Mouse (Mus musculus): ENCODE measurements at regions not wholly inside any gene's neighbourhood (a gene's known extent, or its start where the extent isn't known, plus 50 kb on each side); places are given as distances from the start of the nearest gene placed in this dataset.

- no peaks in the 10 kb centered on the region for H3K27me3 ChIP-seq (ENCODE audit: insufficient read depth, low read length)
- no peak overlapping the region for H3K4me2 ChIP-seq (replicated peaks; ENCODE audit: low read depth, low read length)
- no peaks in the 10 kb centered on the region for H3K36me3 ChIP-seq (ENCODE audit: insufficient read depth, low read length)
- H3K27ac ChIP-seq (ENCODE audit: low read length): no peak overlapping the region
- H3K4me3 ChIP-seq (ENCODE audit: low read length): no peak overlapping the region
- H3K9me3 ChIP-seq (ENCODE audit: low read length): no peaks in the 10 kb centered on the region
- ATAC-seq (ENCODE audit: low FRiP score, low TSS enrichment): no peak
- H3K4me1 ChIP-seq (ENCODE audit: insufficient read depth, low read length): no peaks in the 10 kb centered on the region
- 84% methylated on average over 3 of the region's 3 CpGs for WGBS
- H3K9ac ChIP-seq (replicated peaks; ENCODE audit: low read length): no peak overlapping the region
These were observed 431.9 kb upstream of the Zmiz1 start for GRCm38 (mm10) chr14:25027076-25027475.

- 81% methylated on average over 1 of the region's 1 CpGs for WGBS
- no peak for ATAC-seq (ENCODE audit: low FRiP score, low TSS enrichment)
- H3K9me3 ChIP-seq (ENCODE audit: low read length): no peaks in the 10 kb centered on the region
- H3K27ac ChIP-seq (ENCODE audit: low read length): no peak overlapping the region
- H3K4me2 ChIP-seq (replicated peaks; ENCODE audit: low read depth, low read length): no peak overlapping the region
- H3K4me3 ChIP-seq (ENCODE audit: low read length): no peak overlapping the region
- no peaks in the 10 kb centered on the region for H3K4me1 ChIP-seq (ENCODE audit: insufficient read depth, low read length)
- H3K27me3 ChIP-seq (ENCODE audit: insufficient read depth, low read length): no peaks in the 10 kb centered on the region
- no peaks in the 10 kb centered on the region for H3K36me3 ChIP-seq (ENCODE audit: insufficient read depth, low read length)
- no peak overlapping the region for H3K9ac ChIP-seq (replicated peaks; ENCODE audit: low read length)
These were observed 431.1 kb upstream of the Zmiz1 start for GRCm38 (mm10) chr14:25027842-25028241.

GRCm38 (mm10) chr14:25030881-25031280 is 428.1 kb upstream of the Zmiz1 start:
- no peak overlapping the region for H3K4me2 ChIP-seq (replicated peaks; ENCODE audit: low read depth, low read length)
- no peak for ATAC-seq (ENCODE audit: low FRiP score, low TSS enrichment)
- no peak overlapping the region for H3K4me3 ChIP-seq (ENCODE audit: low read length)
- H3K9ac ChIP-seq (replicated peaks; ENCODE audit: low read length): no peak overlapping the region
- H3K9me3 ChIP-seq (ENCODE audit: low read length): no peaks in the 10 kb centered on the region
- no peaks in the 10 kb centered on the region for H3K27me3 ChIP-seq (ENCODE audit: insufficient read depth, low read length)
- WGBS: 69% methylated on average over 6 of the region's 6 CpGs
- H3K4me1 ChIP-seq (ENCODE audit: insufficient read depth, low read length): no peaks in the 10 kb centered on the region
- no peak overlapping the region for H3K27ac ChIP-seq (ENCODE audit: low read length)
- no peaks in the 10 kb centered on the region for H3K36me3 ChIP-seq (ENCODE audit: insufficient read depth, low read length)

- ATAC-seq (ENCODE audit: low FRiP score, low TSS enrichment): no peak
- H3K4me3 ChIP-seq (ENCODE audit: low read length): no peak overlapping the region
- H3K27ac ChIP-seq (ENCODE audit: low read length): no peak overlapping the region
- H3K27me3 ChIP-seq (ENCODE audit: insufficient read depth, low read length): no peaks in the 10 kb centered on the region
- no peaks in the 10 kb centered on the region for H3K9me3 ChIP-seq (ENCODE audit: low read length)
- H3K4me1 ChIP-seq (ENCODE audit: insufficient read depth, low read length): no peaks in the 10 kb centered on the region
- no peak overlapping the region for H3K9ac ChIP-seq (replicated peaks; ENCODE audit: low read length)
- H3K4me2 ChIP-seq (replicated peaks; ENCODE audit: low read depth, low read length): no peak overlapping the region
- WGBS: 52% methylated on average over 12 of the region's 12 CpGs
- no peaks in the 10 kb centered on the region for H3K36me3 ChIP-seq (ENCODE audit: insufficient read depth, low read length)
These were observed 427.0 kb upstream of the Zmiz1 start for GRCm38 (mm10) chr14:25031756-25032680.

GRCm38 (mm10) chr14:25032899-25033298 is 426.1 kb upstream of the Zmiz1 start:
- no peak for ATAC-seq (ENCODE audit: low FRiP score, low TSS enrichment)
- Histone ChIP-seq H3K4me2 (replicated peaks; ENCODE audit: low read depth, low read length) (no peak overlapping the region), H3K4me1 (ENCODE audit: insufficient read depth, low read length) (no peaks in the 10 kb centered on the region), H3K27ac (ENCODE audit: low read length) (no peak overlapping the region), H3K4me3 (ENCODE audit: low read length) (no peak overlapping the region), H3K27me3 (ENCODE audit: insufficient read depth, low read length) (no peaks in the 10 kb centered on the region), H3K9me3 (ENCODE audit: low read length) (no peaks in the 10 kb centered on the region), H3K36me3 (ENCODE audit: insufficient read depth, low read length) (no peaks in the 10 kb centered on the region), H3K9ac (replicated peaks; ENCODE audit: low read length) (no peak overlapping the region)
- WGBS: 92% methylated on average over 2 of the region's 2 CpGs

GRCm38 (mm10) chr14:25042265-25042664 is 416.7 kb upstream of the Zmiz1 start:
- WGBS: 11% methylated on average over 5 of the region's 5 CpGs
- peak; percentile 40 for ATAC-seq (ENCODE audit: low FRiP score, low TSS enrichment)
- Histone ChIP-seq H3K9ac (replicated peaks; ENCODE audit: low read length) (0 out of 2 replicates have a peak overlapping the region, but pooled peaks have one; percentile 12), H3K27ac (ENCODE audit: low read length) (peak overlapping the region; percentile 79), H3K36me3 (ENCODE audit: insufficient read depth, low read length) (no peaks in the 10 kb centered on the region), H3K4me2 (replicated peaks; ENCODE audit: low read depth, low read length) (no peak overlapping the region), H3K4me3 (ENCODE audit: low read length) (no peak overlapping the region), H3K9me3 (ENCODE audit: low read length) (no peaks in the 10 kb centered on the region), H3K27me3 (ENCODE audit: insufficient read depth, low read length) (no peaks in the 10 kb centered on the region), H3K4me1 (ENCODE audit: insufficient read depth, low read length) (peaks cover 37% of the 10 kb centered on the region)

GRCm38 (mm10) chr14:25044106-25044505 is 414.9 kb upstream of the Zmiz1 start:
- no peak overlapping the region for H3K4me3 ChIP-seq (ENCODE audit: low read length)
- 85% methylated on average over 13 of the region's 13 CpGs for WGBS
- H3K9me3 ChIP-seq (ENCODE audit: low read length): no peaks in the 10 kb centered on the region
- no peaks in the 10 kb centered on the region for H3K36me3 ChIP-seq (ENCODE audit: insufficient read depth, low read length)
- H3K4me2 ChIP-seq (replicated peaks; ENCODE audit: low read depth, low read length): no peak overlapping the region
- H3K9ac ChIP-seq (replicated peaks; ENCODE audit: low read length): no peak overlapping the region
- ATAC-seq (ENCODE audit: low FRiP score, low TSS enrichment): no peak
- H3K27ac ChIP-seq (ENCODE audit: low read length): peak overlapping the region; percentile 0; the same call in 1 of the 2 replicates
- peaks cover 37% of the 10 kb centered on the region for H3K4me1 ChIP-seq (ENCODE audit: insufficient read depth, low read length)
- no peaks in the 10 kb centered on the region for H3K27me3 ChIP-seq (ENCODE audit: insufficient read depth, low read length)

GRCm38 (mm10) chr14:25044867-25045266 is 414.1 kb upstream of the Zmiz1 start:
- peak; percentile 66; the same call in 1 of the 2 replicates for ATAC-seq (ENCODE audit: low FRiP score, low TSS enrichment)
- H3K36me3 ChIP-seq (ENCODE audit: insufficient read depth, low read length): no peaks in the 10 kb centered on the region
- no peak overlapping the region for H3K4me3 ChIP-seq (ENCODE audit: low read length)
- peaks cover 37% of the 10 kb centered on the region for H3K4me1 ChIP-seq (ENCODE audit: insufficient read depth, low read length)
- no peaks in the 10 kb centered on the region for H3K27me3 ChIP-seq (ENCODE audit: insufficient read depth, low read length)
- peak overlapping the region; percentile 13 for H3K27ac ChIP-seq (ENCODE audit: low read length)
- H3K4me2 ChIP-seq (replicated peaks; ENCODE audit: low read depth, low read length): no peak overlapping the region
- no peak overlapping the region for H3K9ac ChIP-seq (replicated peaks; ENCODE audit: low read length)
- no peaks in the 10 kb centered on the region for H3K9me3 ChIP-seq (ENCODE audit: low read length)
- WGBS: 29% methylated on average over 7 of the region's 7 CpGs

- Histone ChIP-seq H3K4me1 (ENCODE audit: insufficient read depth, low read length) (0 out of 2 replicates have a peak, but pooled peaks cover 3% of the 10 kb centered on the region), H3K9ac (replicated peaks; ENCODE audit: low read length) (no peak overlapping the region), H3K27ac (ENCODE audit: low read length) (no peak overlapping the region), H3K27me3 (ENCODE audit: insufficient read depth, low read length) (no peaks in the 10 kb centered on the region), H3K36me3 (ENCODE audit: insufficient read depth, low read length) (no peaks in the 10 kb centered on the region), H3K9me3 (ENCODE audit: low read length) (no peaks in the 10 kb centered on the region), H3K4me3 (ENCODE audit: low read length) (no peak overlapping the region), H3K4me2 (replicated peaks; ENCODE audit: low read depth, low read length) (no peak overlapping the region)
- 56% methylated on average over 12 of the region's 12 CpGs for WGBS
- ATAC-seq (ENCODE audit: low FRiP score, low TSS enrichment): no peak
These were observed 408.2 kb upstream of the Zmiz1 start for GRCm38 (mm10) chr14:25050674-25051251.

GRCm38 (mm10) chr14:25052175-25052574 is 406.8 kb upstream of the Zmiz1 start:
- no peaks in the 10 kb centered on the region for H3K9me3 ChIP-seq (ENCODE audit: low read length)
- H3K36me3 ChIP-seq (ENCODE audit: insufficient read depth, low read length): no peaks in the 10 kb centered on the region
- ATAC-seq (ENCODE audit: low FRiP score, low TSS enrichment): no peak
- H3K27ac ChIP-seq (ENCODE audit: low read length): no peak overlapping the region
- no peaks in the 10 kb centered on the region for H3K27me3 ChIP-seq (ENCODE audit: insufficient read depth, low read length)
- H3K4me1 ChIP-seq (ENCODE audit: insufficient read depth, low read length): no peaks in the 10 kb centered on the region
- 68% methylated on average over 9 of the region's 9 CpGs for WGBS
- 0 out of 2 replicates have a peak overlapping the region, but pooled peaks have one; percentile 14 for H3K9ac ChIP-seq (replicated peaks; ENCODE audit: low read length)
- no peak overlapping the region for H3K4me3 ChIP-seq (ENCODE audit: low read length)
- no peak overlapping the region for H3K4me2 ChIP-seq (replicated peaks; ENCODE audit: low read depth, low read length)

Measured in kidney, embryonic 16.5 days (tissue).